Mouse (Mus musculus) erythroblast, adult 5-6 weeks (primary cell): ENCODE results near the gene Prcc. TPM values are rescaled to one million over a fixed set of nuclear protein-coding genes. Genes with fewer than 3 reads are reported as not detected.

ENCODE experiments used
- ATAC-seq: replicated peaks from 2 replicates; pipeline ENCODE4 v1.8.0; 2016; ENCODE audit warnings: moderate number of reproducible peaks, mild to moderate bottlenecking, moderate TSS enrichment, inconsistent platforms; ENCODE audit not compliant: poor library complexity, low FRiP score, severe bottlenecking
- total RNA-seq, 2 experiments: library from RNA; stranded (forward) in 1 of 2; stranded (reverse) in 1 of 2; fragments of 150-400 nt in 1 of 2; fragments of 200-764, 138-1000 nt in 1 of 2; gene quantifications; 2 replicates each; pipeline versions ENCODE4 v1.2.3 to v1.2.4; 2015 to 2017; ENCODE audit warnings: low replicate concordance in 2 of 2

Gene Prcc
- total RNA-seq (2015; ENCODE audit: low replicate concordance) = 13.2 and 14.8 TPM in 2 replicates
- 17.4 and 17.8 TPM in 2 replicates for total RNA-seq (2017; ENCODE audit: low replicate concordance)

DNA sequence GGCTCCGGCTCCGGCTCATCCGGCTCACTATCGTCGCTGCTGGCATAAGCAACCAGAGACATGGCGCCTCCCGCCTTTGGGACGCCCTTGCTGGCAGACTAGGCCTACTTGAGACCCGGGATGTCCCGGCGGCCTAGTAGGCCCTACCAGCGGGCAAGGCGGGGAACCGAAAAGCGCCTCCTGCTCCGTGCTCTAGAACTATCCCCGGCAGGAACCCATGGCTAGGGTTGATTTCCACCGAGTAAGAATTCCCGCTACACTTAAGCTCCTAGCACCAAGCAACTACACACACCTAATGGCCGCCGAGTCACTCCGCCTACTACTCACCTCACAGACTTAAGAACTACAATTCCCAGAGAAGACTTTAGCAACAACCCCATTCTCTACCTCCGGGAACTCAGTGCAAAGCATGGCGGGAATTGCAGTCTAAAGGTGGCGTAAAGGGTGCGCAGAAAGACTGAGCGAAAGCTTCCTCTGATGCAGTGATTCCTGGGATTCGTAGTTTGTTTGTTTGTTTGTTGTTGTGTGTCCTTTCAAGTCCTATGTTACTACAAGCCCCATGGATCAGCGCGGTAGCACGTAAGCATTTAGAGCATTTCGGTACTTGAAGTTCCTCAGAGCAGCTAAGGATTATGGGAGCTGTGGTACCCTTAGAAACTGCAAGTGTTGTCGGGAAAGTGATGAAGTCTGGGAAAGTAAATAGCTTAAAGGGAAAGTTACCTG lies at the start of gene Prcc:
Gene Prcc, minus strand, starts transcription at position 328 of the 723 bp plus-strand sequence.
- ATAC-seq = peak; percentile 94

DNA sequence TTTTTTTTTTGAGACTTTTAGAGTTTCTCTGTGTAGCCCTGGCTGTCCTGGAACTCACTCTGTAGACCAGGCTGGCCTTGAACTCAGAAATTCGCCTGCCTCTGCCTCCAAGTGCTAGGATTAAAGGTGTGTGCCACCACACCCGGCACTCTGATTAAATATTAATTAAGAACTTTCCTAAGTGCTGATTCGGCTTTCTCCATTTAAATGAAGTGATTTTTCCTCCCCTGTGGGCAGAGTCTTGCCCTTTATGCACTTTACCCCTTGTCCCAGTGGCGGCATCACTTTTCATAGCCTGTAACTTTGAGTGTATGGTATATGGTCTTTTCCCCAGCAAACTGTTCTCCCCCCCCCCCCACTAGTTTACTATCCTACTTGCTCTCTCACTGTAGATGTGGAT lies 49.8 kb upstream of the Prcc start:
- ATAC-seq = no peak

DNA sequence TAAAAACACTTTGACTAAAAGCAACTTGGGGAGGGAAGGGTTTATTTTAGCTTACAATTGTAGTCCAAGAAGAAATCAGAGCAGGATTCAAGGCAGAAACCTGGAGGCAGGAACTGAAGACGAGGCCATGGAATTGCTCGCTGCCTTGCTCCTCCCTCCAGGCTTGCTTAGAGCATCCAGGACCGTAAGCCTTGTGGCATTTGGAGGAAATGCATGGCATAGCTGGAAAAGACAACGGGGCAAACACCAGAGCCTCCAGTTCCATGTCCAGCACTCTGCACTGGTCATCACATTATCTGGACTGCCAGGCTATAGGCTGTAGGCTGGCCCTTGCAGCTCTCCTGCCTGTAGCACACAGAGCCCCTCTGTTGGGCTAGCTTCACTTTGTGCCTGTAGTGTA lies 49.1 kb upstream of the Prcc start:
- ATAC-seq = no peak

GRCm38 (mm10) chr3:87934026-87934425 lies 48.6 kb upstream of the Prcc start:
- no peak for ATAC-seq

DNA sequence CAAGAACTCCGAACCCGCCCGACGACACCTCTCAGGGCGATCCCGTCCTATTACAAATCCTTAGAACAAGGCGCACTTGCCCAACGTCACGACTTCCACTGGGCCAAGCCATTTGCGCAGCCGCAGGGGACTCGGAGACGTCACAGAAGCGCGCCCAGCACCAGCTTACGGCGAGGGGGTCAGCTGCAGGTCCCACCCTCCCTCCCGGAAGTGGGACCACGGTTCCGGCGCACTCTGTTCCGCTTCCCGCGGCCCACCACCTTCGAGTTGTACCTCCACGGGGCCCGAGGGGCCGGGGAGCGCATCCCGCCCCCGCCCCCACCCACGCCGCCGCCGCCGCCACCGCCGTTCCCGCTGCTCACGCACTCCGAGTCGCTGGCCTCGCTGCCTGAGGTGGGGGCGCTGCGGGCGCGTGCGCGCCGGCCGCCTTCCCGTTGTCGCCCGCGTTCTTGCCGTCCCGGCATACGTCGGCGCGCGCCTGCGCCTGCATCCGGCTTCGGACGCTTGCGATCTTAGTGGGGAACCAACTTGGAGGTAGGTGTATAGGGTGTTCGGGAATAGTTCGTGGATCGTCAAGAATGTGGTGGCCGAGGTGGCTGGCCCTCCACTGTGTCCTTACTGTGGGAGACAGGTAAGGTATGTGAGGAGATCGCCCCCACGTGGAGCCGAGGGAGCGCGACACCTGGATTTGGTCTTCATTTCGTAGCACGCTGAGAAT lies 44.8 kb upstream of the Prcc start, which contains the start of the genes Isg20l2 and Rrnad1:
Gene Isg20l2, plus strand, starts transcription at position 237 of the 718 bp plus-strand sequence.
Gene Rrnad1, minus strand, starts transcription at position 640 of the 718 bp plus-strand sequence.
- peak; percentile 91 for ATAC-seq

GRCm38 (mm10) chr3:87929341-87930077 lies 44.1 kb upstream of the Prcc start:
- peak; percentile 59 for ATAC-seq

GRCm38 (mm10) chr3:87927452-87927851 lies 42.0 kb upstream of the Prcc start:
- no peak for ATAC-seq

DNA sequence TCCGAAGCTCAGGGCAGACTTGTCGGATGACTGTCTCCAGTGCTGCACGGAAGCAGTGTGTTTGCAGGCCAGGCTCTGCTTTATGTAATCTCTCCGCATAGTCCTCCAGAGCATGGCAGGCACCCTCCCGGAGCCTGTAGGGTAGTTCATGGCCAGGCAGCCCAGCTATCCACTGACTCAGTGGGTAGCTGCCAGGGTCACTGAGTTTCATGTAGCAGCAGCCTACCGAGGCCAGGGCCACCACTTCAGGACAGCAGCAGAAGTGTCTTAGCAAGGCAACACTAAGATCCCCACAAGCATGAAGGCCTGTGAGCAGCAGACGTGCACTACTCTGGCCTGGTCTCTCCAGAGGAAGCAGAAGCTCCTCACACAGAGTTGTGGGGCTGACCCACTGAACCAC lies 39.6 kb upstream of the Prcc start:
- ATAC-seq = no peak

DNA sequence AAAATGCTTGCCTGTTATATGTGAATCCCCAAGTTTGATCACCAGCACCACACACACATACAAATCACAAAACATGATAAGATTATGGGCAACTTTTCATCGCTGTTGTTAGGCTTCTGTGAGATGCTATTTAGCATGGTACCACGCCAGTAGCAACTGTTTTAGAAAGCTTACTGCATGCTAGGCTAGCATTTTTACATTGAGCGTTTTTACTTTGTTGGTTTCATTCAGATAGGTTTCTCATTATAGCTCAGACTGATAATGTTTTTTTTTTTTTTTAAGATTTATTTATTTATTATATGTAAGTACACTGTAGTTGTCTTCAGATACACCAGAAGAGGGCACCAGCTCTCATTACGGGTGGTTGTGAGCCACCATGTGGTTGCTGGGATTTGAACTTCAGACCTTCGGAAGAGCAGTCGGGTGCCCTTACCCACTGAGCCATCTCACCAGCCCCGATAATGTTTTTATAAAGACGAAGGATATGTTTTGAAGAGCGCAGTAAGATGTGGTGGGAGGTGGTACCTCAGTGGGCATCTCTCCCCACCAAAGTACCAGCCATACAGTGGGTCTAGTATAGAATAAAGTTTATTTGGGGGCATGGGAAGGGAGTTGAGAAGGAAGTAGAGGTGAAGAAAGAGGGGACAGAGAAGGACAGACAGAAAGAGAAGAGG lies 35.0 kb upstream of the Prcc start:
- no peak for ATAC-seq

DNA sequence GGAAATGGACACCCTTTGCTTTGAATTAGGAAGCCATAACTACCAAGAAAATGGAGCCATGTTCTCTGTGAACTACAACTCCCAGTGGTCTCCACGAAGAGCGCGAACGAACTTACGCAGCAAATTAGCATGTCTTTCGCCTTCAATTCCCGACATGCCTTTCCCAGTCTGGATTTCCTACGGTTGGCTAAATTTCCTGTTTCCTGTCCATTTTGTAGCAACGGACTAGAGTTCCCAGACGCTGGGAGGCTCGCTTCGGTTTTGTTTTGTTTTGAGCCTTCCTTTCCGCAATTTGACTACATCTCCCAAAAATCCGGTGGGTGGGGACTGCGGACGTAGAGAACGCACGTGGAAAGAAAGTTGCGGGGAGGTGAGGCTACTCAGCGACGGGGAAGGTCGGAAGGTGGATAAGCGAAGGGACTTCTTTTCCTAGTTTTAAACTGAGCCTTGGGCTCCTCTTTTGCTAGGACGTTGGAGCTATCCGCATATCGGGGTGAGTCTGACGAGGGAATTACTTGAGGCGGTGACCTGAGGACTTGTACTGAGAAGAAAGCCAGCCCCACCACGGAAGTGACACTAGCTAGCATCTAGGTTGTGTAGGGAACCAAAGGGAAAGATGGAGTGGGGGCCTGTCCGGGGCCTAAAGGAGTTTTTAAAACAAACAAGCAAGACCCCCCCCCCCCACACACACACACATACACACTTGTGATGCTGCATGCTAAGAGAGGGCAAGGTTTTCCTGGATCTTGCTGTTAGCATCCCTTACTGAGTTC lies 34.1 kb upstream of the Prcc start, which contains the start of gene Mrpl24:
Gene Mrpl24, plus strand, starts transcription at position 171 of the 773 bp plus-strand sequence.
- ATAC-seq = peak; percentile 89

DNA sequence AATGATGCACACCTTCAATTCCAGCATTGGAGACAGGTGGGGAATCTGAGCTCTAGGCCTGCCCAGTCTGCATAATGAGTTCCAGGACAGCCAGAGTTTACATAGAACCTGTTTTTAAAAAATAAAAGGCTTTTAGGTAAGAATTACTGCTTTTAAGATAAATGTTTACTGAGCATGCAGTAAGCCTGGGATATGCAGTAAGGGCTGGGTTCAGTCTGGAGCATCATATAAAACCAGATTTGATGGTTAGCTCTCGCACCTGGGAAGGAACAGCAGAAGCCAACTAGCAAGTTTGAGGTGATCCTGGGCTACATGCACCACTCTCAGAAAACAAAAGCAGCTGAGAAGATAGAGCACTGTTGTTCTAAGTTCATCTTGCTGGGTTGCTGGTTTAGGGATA lies 33.1 kb upstream of the Prcc start:
- ATAC-seq = no peak

GRCm38 (mm10) chr3:87916990-87917389 lies 31.6 kb upstream of the Prcc start:
- ATAC-seq = no peak

DNA sequence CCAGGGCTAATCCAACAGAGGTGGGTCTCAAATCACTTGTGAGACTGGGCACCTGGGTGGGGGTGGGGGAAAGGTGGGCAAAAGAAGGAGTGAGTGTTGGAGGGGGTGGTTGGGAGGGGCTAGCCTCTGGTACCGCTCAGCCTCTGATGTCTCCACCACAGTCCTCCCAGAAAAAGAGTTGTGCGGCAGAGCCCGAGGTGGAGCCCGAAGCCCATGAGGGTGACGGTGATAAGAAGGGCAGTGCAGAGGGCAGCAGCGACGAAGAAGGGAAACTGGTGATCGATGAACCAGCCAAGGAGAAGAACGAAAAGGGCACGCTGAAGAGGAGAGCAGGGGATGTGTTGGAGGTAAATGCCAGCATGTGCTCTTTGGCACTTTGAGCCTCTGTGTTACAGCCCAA lies 28.5 kb upstream of the Prcc start:
- ATAC-seq = no peak; the same call in 1 of the 2 replicates

- no peak for ATAC-seq
Observed at GRCm38 (mm10) chr3:87913491-87913890, 28.1 kb upstream of the Prcc start.

- ATAC-seq = 0 out of 2 replicates have a peak, but pooled peaks have one; percentile 41
Observed at GRCm38 (mm10) chr3:87910573-87911141, 25.2 kb upstream of the Prcc start.

DNA sequence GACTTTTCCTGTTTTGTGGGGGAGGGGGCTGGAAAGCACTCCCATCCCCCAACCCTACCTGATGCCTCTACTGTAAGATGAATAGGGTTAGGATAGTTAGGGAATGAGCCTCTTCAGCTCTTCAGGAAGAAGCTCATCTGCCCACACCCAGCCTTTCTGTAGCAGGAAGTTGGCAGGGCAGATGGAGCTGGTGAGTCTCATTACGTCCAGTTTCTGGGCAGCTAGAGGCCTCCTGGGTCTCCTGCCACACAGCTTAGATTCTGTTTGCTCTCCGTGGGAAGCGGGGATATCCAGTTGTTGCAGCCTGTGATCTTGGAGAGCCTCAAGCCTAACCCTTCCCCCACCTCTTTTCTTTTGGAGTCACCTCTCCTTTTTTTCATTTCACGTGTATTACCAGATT lies 24.5 kb upstream of the Prcc start:
- no peak for ATAC-seq

- ATAC-seq = no peak
Observed at GRCm38 (mm10) chr3:87909381-87909780, 24.0 kb upstream of the Prcc start.

- 0 out of 2 replicates have a peak, but pooled peaks have one; percentile 5 for ATAC-seq
Observed at GRCm38 (mm10) chr3:87907906-87908305, 22.5 kb upstream of the Prcc start.
